Mouse (Mus musculus) intestine, postnatal 0 days (tissue): Measurements from ENCODE around the gene Nhlrc4. TPM values are rescaled to one million over a fixed set of nuclear protein-coding genes. Genes with fewer than 3 reads are reported as not detected.

ENCODE experiments used
- ATAC-seq: fragments of 200-750 bp; cut with Nextera tagmentation; 2 replicates; pipeline ENCODE4 v1.8.0; 2017; ENCODE audit warnings: mild to moderate bottlenecking, moderate TSS enrichment, moderate library complexity
- H3K27ac ChIP-seq: fragments of 300-500 bp; sonication (generic); 2 replicates; pipeline ENCODE4 v1.5.1; 2014; ENCODE audit warnings: mild to moderate bottlenecking, low read depth, low read length, moderate library complexity
- H3K27me3 ChIP-seq: fragments of 300-500 bp; sonication (generic); replicated peaks from 2 replicates; pipeline ENCODE4 v1.6.1; 2014; ENCODE audit warnings: low read length, mixed read lengths; ENCODE audit not compliant: control insufficient read depth, insufficient read depth
- H3K36me3 ChIP-seq: fragments of 300-500 bp; sonication (generic); 2 replicates; pipeline ENCODE4 v1.6.1; 2014; ENCODE audit warnings: mild to moderate bottlenecking, moderate library complexity; ENCODE audit not compliant: control insufficient read depth, insufficient read depth
- H3K4me1 ChIP-seq: fragments of 300-500 bp; sonication (generic); replicated peaks from 2 replicates; pipeline ENCODE4 v1.6.1; 2014; ENCODE audit warnings: antibody characterized with exemption, low read length, mixed read lengths; ENCODE audit not compliant: control insufficient read depth, insufficient read depth
- H3K4me2 ChIP-seq: fragments of 300-500 bp; sonication (generic); replicated peaks from 2 replicates; pipeline ENCODE4 v1.6.1; 2014; ENCODE audit warnings: low read depth, mild to moderate bottlenecking, moderate library complexity
- H3K4me3 ChIP-seq: fragments of 300-500 bp; sonication (generic); 2 replicates; pipeline ENCODE4 v1.5.1; 2014; ENCODE audit warnings: low read depth, low read length
- H3K9ac ChIP-seq: fragments of 300-500 bp; sonication (generic); 2 replicates; pipeline ENCODE4 v1.6.1; 2014; ENCODE audit warnings: mild to moderate bottlenecking, low read depth, low read length
- H3K9me3 ChIP-seq: fragments of 300-500 bp; sonication (generic); 2 replicates; pipeline ENCODE4 v1.6.1; 2016; ENCODE audit warnings: mixed run types; ENCODE audit not compliant: control insufficient read depth
- CTCF ChIP-seq: sonication (generic); IDR thresholded peaks from 2 replicates; pipeline ENCODE4 v1.5.1; 2016; ENCODE audit warnings: low read depth, mild to moderate bottlenecking, control low read depth, antibody characterized with exemption, moderate library complexity
- WGBS: fragments of 180-500 bp; shearing (Covaris S2); extraction: QIAGEN DNeasy Blood & Tissue Kit; methylation state at CpG from one replicate; pipeline ENCODE4 v1.1.7; 2014; 5-methylcytosine and 5-hydroxymethylcytosine counted together
- polyA plus RNA-seq: library from polyadenylated mRNA; unstranded; fragments of >200 nt; fragmentation: Nextera tagmentation; extraction: Ambion mirVana; gene quantifications from 2 replicates; pipeline ENCODE4 v1.2.1, GENCODE M21; 2015

Gene Nhlrc4
- polyA plus RNA-seq: not detected in 2 replicates

DNA sequence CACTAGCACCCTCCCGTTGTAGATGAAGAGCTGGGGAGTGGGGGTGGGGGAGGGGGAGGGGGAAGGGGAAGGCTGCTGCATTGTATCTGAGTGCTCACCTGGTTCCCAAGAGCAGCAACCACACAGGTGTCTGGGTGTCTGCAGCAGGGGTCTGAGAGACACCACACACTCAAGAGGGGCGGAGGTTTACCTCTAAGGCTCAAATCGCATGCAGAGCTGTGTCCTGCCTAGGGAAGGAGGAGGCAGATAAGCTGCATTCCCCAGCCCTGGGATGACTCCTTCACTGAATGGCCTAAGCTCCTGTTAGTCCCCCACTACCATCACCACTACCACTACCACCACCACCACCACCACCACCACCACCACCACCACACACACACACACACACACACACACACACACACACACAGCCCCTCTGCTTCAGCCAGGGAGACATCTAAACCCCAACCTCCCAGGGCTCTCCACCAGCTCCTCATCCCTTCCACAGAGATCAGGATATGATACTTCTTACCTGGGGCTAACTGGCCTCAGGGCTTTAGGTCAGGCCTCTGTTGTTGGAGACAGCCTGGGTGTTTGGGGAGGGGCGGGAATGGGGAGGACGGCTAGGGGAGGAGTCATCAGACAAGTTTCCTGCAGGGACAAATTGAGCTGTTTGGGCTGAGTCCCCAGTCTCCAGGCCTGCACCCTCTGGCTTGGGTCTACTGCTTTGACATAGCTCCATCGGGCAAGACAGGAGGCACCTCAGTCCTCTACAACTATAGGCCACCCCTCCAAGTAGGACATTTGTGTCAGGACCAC is at the start of gene Nhlrc4, which contains the start of gene Pigq:
Nhlrc4 (minus strand) TSS at position 596 of the 798 bp plus-strand sequence.
Pigq (minus strand) TSS at position 571 of the 798 bp plus-strand sequence.
- Histone ChIP-seq H3K4me1 (no peaks in the 10 kb centered on the region; the same call in 1 of the 2 replicates), H3K4me2 (no peak within 1 kb of the TSS), H3K9ac (no peak within 1 kb of the TSS), H3K36me3 (no peaks in the 10 kb centered on the region; the same call in 1 of the 2 replicates), H3K4me3 (no peak within 1 kb of the TSS), H3K9me3 (no peaks in the 10 kb centered on the region), H3K27me3 (no peaks in the 10 kb centered on the region), H3K27ac (no peak within 1 kb of the TSS)
- TF ChIP-seq CTCF: no peak
- 50% methylated on average over 5 of the region's 6 CpGs for whole genome bisulfite sequencing
- ATAC-seq: no peak

DNA sequence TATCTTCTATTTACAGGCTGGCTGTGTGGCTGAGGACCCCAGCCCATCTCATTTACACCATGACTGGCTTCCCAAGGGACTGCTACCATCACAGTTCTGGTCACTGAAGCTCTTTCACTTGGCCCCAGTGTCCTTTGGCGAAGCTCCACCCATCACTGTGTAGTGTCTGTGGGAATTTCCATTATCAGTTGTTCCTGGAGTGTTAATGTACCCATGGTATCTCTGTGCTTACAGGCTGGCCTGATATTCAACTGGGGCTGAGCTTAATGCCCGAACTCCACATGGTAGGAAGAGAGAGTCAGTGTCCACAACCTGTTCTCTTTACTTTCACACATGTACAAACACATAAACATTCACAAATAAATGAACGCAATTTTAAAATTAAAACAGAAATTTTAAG is 48.7 kb upstream of the Nhlrc4 start:
- ATAC-seq: no peak
- 86% methylated on average over 3 of the region's 3 CpGs for WGBS
- H3K36me3 ChIP-seq: peaks cover 61% of the 10 kb centered on the region

DNA sequence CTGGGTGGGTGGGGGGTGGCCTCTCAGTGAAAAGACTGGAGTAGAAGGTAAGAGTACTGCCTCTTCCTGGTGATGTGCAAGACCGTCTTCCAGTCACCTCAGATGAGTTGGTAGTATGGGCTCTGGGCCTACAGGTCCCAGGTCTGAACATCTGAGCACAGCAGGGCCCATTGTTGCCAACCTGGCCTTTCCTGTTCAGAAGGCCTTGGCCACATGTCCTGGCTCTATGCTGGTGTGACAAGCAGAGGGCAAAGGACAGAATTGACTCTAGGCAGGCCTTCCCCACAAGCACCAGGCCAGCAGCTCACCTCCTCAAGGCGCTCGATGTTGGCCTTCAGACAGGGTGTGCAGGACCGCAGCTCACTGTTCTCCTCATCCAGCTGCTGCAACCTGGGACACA is 47.5 kb upstream of the Nhlrc4 start:
- WGBS: 87% methylated on average over 4 of the region's 4 CpGs
- Histone ChIP-seq H3K27ac (no peak overlapping the region), H3K36me3 (peaks cover 58% of the 10 kb centered on the region), H3K9me3 (no peaks in the 10 kb centered on the region), H3K4me2 (no peak overlapping the region), H3K4me1 (no peaks in the 10 kb centered on the region), H3K4me3 (no peak overlapping the region), H3K27me3 (no peaks in the 10 kb centered on the region), H3K9ac (no peak overlapping the region)
- TF ChIP-seq CTCF: no peak
- ATAC-seq: no peak

More for the DNA sequence above, 48.7 kb upstream of the Nhlrc4 start:
- TF ChIP-seq CTCF: no peak
- no peaks in the 10 kb centered on the region for H3K9me3 ChIP-seq
- no peak overlapping the region for H3K9ac ChIP-seq
- H3K4me3 ChIP-seq: no peak overlapping the region
- H3K27me3 ChIP-seq: no peaks in the 10 kb centered on the region
- H3K27ac ChIP-seq: no peak overlapping the region
- H3K4me1 ChIP-seq: no peaks in the 10 kb centered on the region
- no peak overlapping the region for H3K4me2 ChIP-seq

DNA sequence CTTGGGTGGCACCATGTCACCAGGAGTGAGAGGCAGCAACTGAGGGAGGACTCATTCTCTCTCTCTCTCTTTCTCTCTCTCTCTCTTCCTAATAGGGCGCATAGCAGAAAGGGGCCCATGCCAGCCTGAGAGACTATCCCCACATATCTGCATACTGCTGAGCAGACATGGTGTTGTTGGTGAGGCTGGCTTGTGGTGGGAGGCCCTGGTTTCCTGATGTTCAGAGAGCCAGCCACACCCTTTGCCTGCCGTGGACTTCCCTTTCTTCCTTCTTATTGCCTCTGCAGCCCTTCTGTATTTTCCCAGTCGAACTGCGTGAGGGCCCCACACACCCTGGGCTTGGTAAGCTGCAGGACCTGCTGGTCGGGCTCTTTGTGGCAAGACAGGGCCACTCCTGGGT is 45.6 kb upstream of the Nhlrc4 start:
- no peak overlapping the region for H3K4me3 ChIP-seq
- no peak overlapping the region for H3K9ac ChIP-seq
- H3K4me2 ChIP-seq: no peak overlapping the region
- TF ChIP-seq CTCF: no peak
- no peak for ATAC-seq
- H3K9me3 ChIP-seq: no peaks in the 10 kb centered on the region
- WGBS: 51% methylated on average over 5 of the region's 5 CpGs
- H3K36me3 ChIP-seq: peaks cover 50% of the 10 kb centered on the region
- no peak overlapping the region for H3K27ac ChIP-seq
- no peaks in the 10 kb centered on the region for H3K27me3 ChIP-seq
- no peaks in the 10 kb centered on the region for H3K4me1 ChIP-seq

DNA sequence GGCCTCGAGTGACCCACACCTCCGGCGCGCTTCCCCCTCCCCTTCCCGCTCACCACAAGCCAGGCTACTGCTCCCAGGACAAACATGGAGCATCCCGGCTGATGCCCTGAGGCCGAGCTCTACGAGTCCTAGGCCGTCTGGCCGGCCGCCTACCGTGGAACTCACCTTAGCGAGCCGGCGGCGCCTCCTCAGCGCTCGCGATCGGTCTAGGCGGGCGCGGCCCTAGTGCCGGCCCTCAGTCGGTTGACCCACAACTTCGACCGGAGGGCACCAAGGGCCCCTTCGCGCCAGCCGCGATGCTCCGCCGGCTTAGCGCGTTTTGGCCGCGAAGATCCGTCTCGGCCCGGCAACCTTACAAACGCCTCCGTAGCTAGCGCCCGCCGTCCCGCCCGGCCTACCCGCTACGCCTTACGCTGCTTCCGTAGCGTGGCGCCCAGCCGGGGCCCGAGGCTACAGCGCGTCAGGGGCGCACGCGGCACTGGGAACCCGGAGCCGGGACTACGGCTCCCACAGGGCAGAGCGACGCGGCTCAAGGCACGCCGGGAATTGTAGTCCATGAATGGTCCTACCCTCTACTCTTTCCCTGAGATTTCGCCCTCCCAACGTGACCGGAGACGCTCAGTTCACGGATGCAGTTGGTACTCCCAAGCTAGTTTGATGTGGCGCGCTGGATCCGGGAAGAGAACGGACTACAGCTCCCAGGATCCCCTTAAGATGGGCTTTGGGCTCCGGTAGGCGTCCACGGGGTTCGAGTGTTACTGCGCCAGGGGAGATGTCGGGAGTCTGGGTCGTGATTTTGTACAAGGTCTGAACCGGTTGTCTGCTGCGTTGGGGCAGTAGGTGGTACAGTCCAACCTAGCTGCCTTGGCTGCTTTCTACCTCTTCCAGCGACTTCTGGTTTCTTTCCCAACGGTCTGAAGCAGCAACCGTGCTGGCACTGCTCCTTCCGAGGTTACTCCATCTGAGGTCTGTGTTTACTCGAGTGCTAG is 40.8 kb upstream of the Nhlrc4 start, which contains the start of gene Capn15:
Capn15 (minus strand) TSS at position 491 of the 989 bp plus-strand sequence.
- ATAC-seq: peak; percentile 94
- H3K4me1 ChIP-seq: peaks cover 9% of the 10 kb centered on the region; the same call in 1 of the 2 replicates
- WGBS: under 1% methylated on average over 88 of the region's 91 CpGs
- H3K27ac ChIP-seq: peak within 1 kb of the TSS; percentile 91
- H3K9ac ChIP-seq: peak within 1 kb of the TSS; percentile 90
- H3K9me3 ChIP-seq: no peaks in the 10 kb centered on the region
- peaks cover 19% of the 10 kb centered on the region; the same call in 1 of the 2 replicates for H3K36me3 ChIP-seq
- H3K4me2 ChIP-seq: peak within 1 kb of the TSS; percentile 90
- TF ChIP-seq CTCF: peak; percentile 17; the same call in 1 of the 2 replicates
- peak within 1 kb of the TSS; percentile 87 for H3K4me3 ChIP-seq
- no peaks in the 10 kb centered on the region for H3K27me3 ChIP-seq
